Mouse (Mus musculus): ENCODE data around the gene Csad. TPM values are rescaled to one million over a fixed set of nuclear protein-coding genes. Genes with fewer than 3 reads are reported as not detected.

The Csad gene
- total and polyA plus RNA-seq, 2 experiments from 2014 or later, result 27.7 to 64.7 TPM

- Histone ChIP-seq H3K27ac (ENCODE audit: low read depth) (peak overlapping the region; percentile 91), H3K4me1 (ENCODE audit: control insufficient read depth, insufficient read depth) (0 out of 2 replicates have a peak, but pooled peaks cover 10% of the 10 kb centered on the region)
Observed at GRCm38 (mm10) chr15:102248131-102248811, 43.7 kb upstream of the Csad start.

DNA sequence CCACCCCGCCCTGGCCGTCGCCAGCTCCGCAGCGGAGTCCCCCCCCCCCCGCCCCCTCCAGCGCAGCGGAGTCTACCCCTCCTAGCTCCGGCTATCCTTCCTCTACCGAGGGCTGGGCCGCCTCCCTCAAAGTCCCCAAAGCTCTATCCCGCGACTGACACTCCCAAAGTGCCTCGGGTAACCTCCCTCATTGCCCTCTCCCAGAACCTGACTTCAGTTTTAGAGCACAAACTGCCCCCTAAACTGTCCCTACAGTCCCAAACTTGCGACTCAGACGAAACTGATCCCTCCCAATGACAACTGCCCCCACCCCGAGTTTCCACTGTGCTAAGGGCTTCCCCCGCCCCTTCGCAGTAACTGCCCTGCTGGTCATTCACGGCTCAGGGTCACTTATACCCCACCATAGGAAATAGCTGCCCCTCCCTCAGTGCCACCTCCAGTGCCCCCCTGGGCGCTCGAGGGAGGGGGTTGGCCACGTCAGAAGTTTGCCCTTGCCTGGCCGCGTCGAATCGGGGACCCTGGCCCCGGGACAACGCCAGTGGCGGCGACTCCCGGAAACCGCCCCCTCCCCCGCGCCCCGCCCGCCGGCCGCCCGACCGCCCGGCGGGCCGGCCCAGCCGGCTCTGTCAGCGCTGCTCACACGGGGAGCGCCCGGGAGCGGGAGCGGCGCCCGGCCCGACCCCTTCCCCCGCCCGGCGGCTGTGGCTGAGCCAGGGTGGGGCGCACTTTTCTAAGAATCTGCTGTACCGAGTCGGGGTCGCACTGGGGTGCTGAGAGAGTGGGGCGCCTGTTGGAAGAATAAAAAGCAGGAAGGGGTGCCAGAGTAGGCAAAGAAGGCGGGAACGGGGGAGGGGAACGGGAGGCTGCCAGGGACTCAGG, 43.0 kb upstream of the Csad start:
- H3K27ac ChIP-seq (ENCODE audit: low read depth), result peak overlapping the region; percentile 91
- TF ChIP-seq CTCF (IDR thresholded peaks at IDR 0.05; ENCODE audit: low read depth), result no peak
- TF ChIP-seq EP300 (IDR thresholded peaks at IDR 0.05; ENCODE audit: low read depth), result peak; percentile 63
- H3K9me3 ChIP-seq (replicated peaks; ENCODE audit: control insufficient read depth, low read length), result no peaks in the 10 kb centered on the region
- DNase-seq (ENCODE audit: low spot score) (peak; percentile 68), ATAC-seq (ENCODE audit: insufficient read depth, low read depth) (peak; percentile 64)
- 0 out of 2 replicates have a peak, but pooled peaks cover 12% of the 10 kb centered on the region for H3K4me1 ChIP-seq (ENCODE audit: control insufficient read depth, insufficient read depth)
- peak overlapping the region; percentile 67 for H3K4me3 ChIP-seq (ENCODE audit: low read depth, low read length)
- 1% methylated on average over 54 of the region's 65 CpGs for WGBS
- H3K9ac ChIP-seq (replicated peaks; ENCODE audit: low read depth, low read length), result peak overlapping the region; percentile 56
- no peaks in the 10 kb centered on the region for H3K36me3 ChIP-seq (replicated peaks; ENCODE audit: control insufficient read depth, insufficient read depth, low read length)
- peaks cover 4% of the 10 kb centered on the region; the same call in 1 of the 2 replicates for H3K27me3 ChIP-seq (ENCODE audit: control insufficient read depth, insufficient read depth, low read length)
- peak overlapping the region; percentile 78 for H3K4me2 ChIP-seq (ENCODE audit: low read depth, low read length)

More at GRCm38 (mm10) chr15:102248131-102248811, 43.7 kb upstream of the Csad start:
- ATAC-seq (ENCODE audit: insufficient read depth, low read depth), result no peak
- H3K9me3 ChIP-seq (replicated peaks; ENCODE audit: control insufficient read depth, low read length), result no peaks in the 10 kb centered on the region
- no peak for DNase-seq (ENCODE audit: low spot score)
- H3K27me3 ChIP-seq (ENCODE audit: control insufficient read depth, insufficient read depth, low read length), result peaks cover 8% of the 10 kb centered on the region; the same call in 1 of the 2 replicates
- TF ChIP-seq CTCF (IDR thresholded peaks at IDR 0.05; ENCODE audit: low read depth) (no peak), EP300 (IDR thresholded peaks at IDR 0.05; ENCODE audit: low read depth) (no peak)
- peak overlapping the region; percentile 56 for H3K9ac ChIP-seq (replicated peaks; ENCODE audit: low read depth, low read length)
- no peaks in the 10 kb centered on the region for H3K36me3 ChIP-seq (replicated peaks; ENCODE audit: control insufficient read depth, insufficient read depth, low read length)
- 15% methylated on average over 8 of the region's 8 CpGs for WGBS
- H3K4me2 ChIP-seq (ENCODE audit: low read depth, low read length), result peak overlapping the region; percentile 78
- peak overlapping the region; percentile 67 for H3K4me3 ChIP-seq (ENCODE audit: low read depth, low read length)

DNA sequence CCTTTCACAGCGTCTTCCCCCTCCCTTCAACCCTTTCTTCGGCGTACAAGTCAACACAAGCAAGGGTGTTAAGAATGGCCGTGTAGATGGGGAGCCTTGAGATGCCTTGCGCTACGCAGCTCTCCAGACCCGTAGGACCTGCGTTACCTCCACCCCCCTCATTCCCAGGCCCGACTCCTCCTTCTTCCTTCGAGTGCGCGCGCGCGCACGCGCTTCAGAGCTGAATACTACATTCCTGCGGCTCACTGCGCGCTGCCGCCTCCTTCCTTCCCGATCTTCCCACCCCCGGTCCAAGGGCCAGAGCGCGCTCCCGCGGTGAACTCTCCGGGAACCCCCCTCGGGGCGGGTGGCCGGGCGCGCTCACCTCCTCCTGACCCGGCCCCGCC, 42.3 kb upstream of the Csad start:
- Histone ChIP-seq H3K27ac (ENCODE audit: low read depth) (peak overlapping the region; percentile 91), H3K36me3 (replicated peaks; ENCODE audit: control insufficient read depth, insufficient read depth, low read length) (no peaks in the 10 kb centered on the region), H3K4me3 (ENCODE audit: low read depth, low read length) (peak overlapping the region; percentile 67), H3K4me1 (ENCODE audit: control insufficient read depth, insufficient read depth) (0 out of 2 replicates have a peak, but pooled peaks cover 12% of the 10 kb centered on the region), H3K4me2 (ENCODE audit: low read depth, low read length) (peak overlapping the region; percentile 78), H3K9me3 (replicated peaks; ENCODE audit: control insufficient read depth, low read length) (no peaks in the 10 kb centered on the region), H3K9ac (replicated peaks; ENCODE audit: low read depth, low read length) (peak overlapping the region; percentile 56), H3K27me3 (ENCODE audit: control insufficient read depth, insufficient read depth, low read length) (no peaks in the 10 kb centered on the region)
- TF ChIP-seq EP300 (IDR thresholded peaks at IDR 0.05; ENCODE audit: low read depth) (no peak), CTCF (IDR thresholded peaks at IDR 0.05; ENCODE audit: low read depth) (no peak)
- ATAC-seq (ENCODE audit: insufficient read depth, low read depth), result peak; percentile 78
- DNase-seq (ENCODE audit: low spot score), result peak; percentile 94
- WGBS, result under 1% methylated on average over 35 of the region's 35 CpGs

- DNase-seq (ENCODE audit: low spot score) (peak; percentile 66), ATAC-seq (ENCODE audit: insufficient read depth, low read depth) (peak; percentile 49)
- Histone ChIP-seq H3K4me1 (ENCODE audit: control insufficient read depth, insufficient read depth) (0 out of 2 replicates have a peak, but pooled peaks cover 12% of the 10 kb centered on the region), H3K27ac (ENCODE audit: low read depth) (peak overlapping the region; percentile 91), H3K9me3 (replicated peaks; ENCODE audit: control insufficient read depth, low read length) (no peaks in the 10 kb centered on the region), H3K4me2 (ENCODE audit: low read depth, low read length) (peak overlapping the region; percentile 78), H3K4me3 (ENCODE audit: low read depth, low read length) (peak overlapping the region; percentile 67), H3K36me3 (replicated peaks; ENCODE audit: control insufficient read depth, insufficient read depth, low read length) (no peaks in the 10 kb centered on the region), H3K9ac (replicated peaks; ENCODE audit: low read depth, low read length) (peak overlapping the region; percentile 61), H3K27me3 (ENCODE audit: control insufficient read depth, insufficient read depth, low read length) (no peaks in the 10 kb centered on the region)
- WGBS, result under 1% methylated on average over 38 of the region's 44 CpGs
- TF ChIP-seq EP300 (IDR thresholded peaks at IDR 0.05; ENCODE audit: low read depth), result no peak
- TF ChIP-seq CTCF (IDR thresholded peaks at IDR 0.05; ENCODE audit: low read depth), result no peak
Observed at GRCm38 (mm10) chr15:102245891-102246741, 41.6 kb upstream of the Csad start.

- 9% methylated on average over 14 of the region's 14 CpGs for WGBS
- ATAC-seq (ENCODE audit: insufficient read depth, low read depth) (no peak), DNase-seq (ENCODE audit: low spot score) (no peak)
- Histone ChIP-seq H3K36me3 (replicated peaks; ENCODE audit: control insufficient read depth, insufficient read depth, low read length) (no peaks in the 10 kb centered on the region), H3K9me3 (replicated peaks; ENCODE audit: control insufficient read depth, low read length) (no peaks in the 10 kb centered on the region), H3K4me3 (ENCODE audit: low read depth, low read length) (peak overlapping the region; percentile 67), H3K27ac (ENCODE audit: low read depth) (peak overlapping the region; percentile 91), H3K4me2 (ENCODE audit: low read depth, low read length) (peak overlapping the region; percentile 78), H3K4me1 (ENCODE audit: control insufficient read depth, insufficient read depth) (0 out of 2 replicates have a peak, but pooled peaks cover 12% of the 10 kb centered on the region), H3K27me3 (ENCODE audit: control insufficient read depth, insufficient read depth, low read length) (no peaks in the 10 kb centered on the region), H3K9ac (replicated peaks; ENCODE audit: low read depth, low read length) (peak overlapping the region; percentile 61)
- TF ChIP-seq CTCF (IDR thresholded peaks at IDR 0.05; ENCODE audit: low read depth) (no peak), EP300 (IDR thresholded peaks at IDR 0.05; ENCODE audit: low read depth) (no peak)
Observed at GRCm38 (mm10) chr15:102245461-102245881, 40.9 kb upstream of the Csad start.
